Mouse (Mus musculus) brain, embryonic 14.5 days (tissue): ENCODE results near the gene Tom1l1.

Experiments
- CTCF ChIP-seq: fragments of 200-500 bp; IDR thresholded peaks from 2 replicates; pipeline ENCODE4 v1.5.1; 2012; ENCODE audit warnings: inconsistent platforms, mild to moderate bottlenecking, moderate library complexity, borderline replicate concordance; ENCODE audit not compliant: insufficient read depth, insufficient read length; ENCODE audit errors: extremely low read depth
- POLR2A ChIP-seq: fragments of 200-500 bp; IDR thresholded peaks from 2 replicates; pipeline ENCODE4 v1.6.1; 2012; ENCODE audit warnings: mild to moderate bottlenecking, inconsistent platforms, borderline replicate concordance; ENCODE audit not compliant: poor library complexity, insufficient read depth, insufficient read length, severe bottlenecking; ENCODE audit errors: extremely low read depth

- TF ChIP-seq POLR2A (no peak), CTCF (no peak)
Measured at GRCm38 (mm10) chr11:90685196-90685595, 3.0 kb downstream of the Tom1l1 start.
